Mouse (Mus musculus): ENCODE measurements at regions not wholly inside any gene's neighbourhood (a gene's known extent, or its start where the extent isn't known, plus 50 kb on each side); places are given as distances from the start of the nearest gene placed in this dataset.

DNA sequence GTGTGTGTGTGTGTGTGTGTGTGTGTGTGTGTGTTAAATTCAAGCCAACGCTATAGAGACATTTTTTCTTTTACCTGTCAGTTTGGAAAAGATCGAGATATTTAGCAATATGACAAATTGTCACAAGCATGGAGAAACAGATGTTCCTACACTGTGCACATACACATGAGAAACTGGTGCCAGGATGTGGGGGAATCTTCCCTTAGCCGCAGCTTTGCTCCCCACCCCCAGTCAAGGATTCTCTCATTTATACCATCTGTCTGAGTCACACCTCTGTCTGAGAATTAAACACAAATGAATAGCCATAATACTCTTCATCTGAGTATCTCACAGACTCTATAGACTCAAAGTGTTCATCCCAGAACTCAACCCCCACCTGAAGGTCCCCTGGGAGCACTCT is 159.9 kb downstream of the Ibtk start:
- TF ChIP-seq CTCF (IDR thresholded peaks at IDR 0.05; ENCODE audit: extremely low read depth, insufficient read length, insufficient replicate concordance, low read depth, low read length) (no peak), POLR2A (IDR thresholded peaks at IDR 0.05; ENCODE audit: low read depth, low read length) (no peak)
